Mouse (Mus musculus) adrenal gland, postnatal 36 days (tissue): ENCODE measurements around the gene Syncrip. TPM values are rescaled to one million over a fixed set of nuclear protein-coding genes. Genes with fewer than 3 reads are reported as not detected.
A peak's percentile ranks its signal among the peaks of the same experiment; 100 is the strongest.
"Not testable (repeated sequence)": the region's sequence is repeated elsewhere in the genome, so short reads cannot be mapped to it uniquely, and the experiment has no call there.

ENCODE experiments used
- DNase-seq, 2 experiments: peaks; one replicate each; pipeline ENCODE4 v3.0.0; 2021; ENCODE audit warnings: mixed read lengths in 1 of 2
- total RNA-seq, 2 experiments: library from RNA; stranded (reverse); gene quantifications; 2 replicates each; pipeline ENCODE4 v1.2.3; 2021

Gene Syncrip
- total RNA-seq, 2 experiments from 2014 or later = 80.5 to 84.8 TPM

DNA sequence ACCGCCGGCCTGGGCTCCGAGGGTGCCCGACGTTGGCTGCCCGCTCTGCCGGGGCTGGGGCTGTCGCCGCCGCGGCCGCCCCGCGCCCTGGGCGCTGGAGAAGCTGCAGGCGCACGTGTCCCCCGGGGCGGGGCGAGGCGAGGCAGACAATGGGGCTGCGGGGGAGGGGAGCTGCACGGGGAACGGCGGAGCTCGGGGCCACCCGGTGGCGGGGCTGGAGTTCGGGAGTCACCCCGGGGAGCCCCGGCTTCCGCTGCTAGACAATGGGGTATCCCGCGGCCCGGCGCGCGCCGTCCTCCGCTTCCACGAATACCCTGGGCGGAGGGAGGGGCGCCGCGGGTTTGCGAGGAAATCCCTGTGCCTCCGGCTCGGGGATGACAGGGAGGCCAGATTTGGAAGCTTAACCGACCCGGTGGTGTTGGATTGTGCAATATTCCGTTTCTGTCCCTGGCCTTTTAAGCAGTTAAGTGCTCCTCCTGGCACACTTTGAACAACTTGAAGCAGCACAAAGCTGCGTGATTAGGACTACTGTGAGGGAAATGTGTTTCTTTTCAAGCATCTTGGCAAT, 539 bp upstream of the Syncrip start:
- peak; percentile 90 to 95 for DNase-seq

DNA sequence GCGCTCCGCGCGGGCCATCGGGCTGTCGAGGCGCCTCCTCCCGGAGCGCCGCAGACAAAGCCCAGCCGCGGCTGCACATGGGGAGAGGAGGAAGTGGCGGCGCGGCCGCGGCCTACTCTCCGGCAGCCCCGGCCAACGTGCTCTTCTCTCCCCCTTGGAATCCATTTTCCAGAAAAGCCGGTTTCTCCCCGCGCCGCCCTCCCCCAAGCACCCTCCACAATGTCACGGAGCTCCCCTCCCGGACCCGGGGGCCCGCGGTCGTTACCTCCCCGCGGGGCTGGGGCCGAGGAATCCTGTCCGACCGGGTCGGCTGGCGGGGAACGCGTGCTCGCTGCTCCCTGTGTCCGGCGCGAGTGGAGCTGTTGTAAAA, 598 bp downstream of the Syncrip start:
- DNase-seq = no peak

DNA sequence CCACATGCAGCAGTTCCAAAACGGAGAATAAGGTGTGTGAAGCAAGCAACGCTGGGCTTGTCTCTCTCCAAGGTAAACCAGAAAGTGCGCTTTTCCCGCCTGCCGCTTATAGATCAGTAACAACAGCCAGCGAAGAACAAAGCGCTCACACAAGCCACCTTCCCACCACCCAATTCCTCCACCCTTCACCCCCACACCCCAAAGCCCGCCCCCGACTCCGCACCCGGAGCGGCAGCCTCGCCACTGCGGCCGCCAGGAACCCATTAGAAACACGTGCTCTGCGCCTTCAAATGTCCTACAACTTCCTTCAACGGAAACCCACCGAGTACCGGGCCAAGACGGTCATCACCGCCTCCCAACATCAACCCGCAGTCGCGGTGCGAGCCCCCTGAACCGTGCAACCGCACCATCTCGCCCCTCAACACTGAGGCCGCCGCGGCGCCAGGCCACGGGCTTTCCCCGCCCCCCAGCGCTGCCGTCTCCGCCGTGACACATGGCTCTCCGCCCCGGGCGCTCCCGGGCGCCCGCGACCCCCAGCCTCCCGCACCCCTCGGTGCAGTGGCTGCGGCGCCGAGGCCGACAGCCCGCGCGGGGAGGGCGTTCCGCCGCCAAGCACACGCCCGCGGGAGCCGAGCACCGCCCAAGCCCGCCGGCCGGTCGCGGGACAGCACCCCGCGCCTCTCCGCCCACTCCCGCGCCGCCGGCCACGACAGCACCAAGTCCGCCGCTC, 1.1 kb downstream of the Syncrip start:
- peak; percentile 61 to 69 for DNase-seq

DNA sequence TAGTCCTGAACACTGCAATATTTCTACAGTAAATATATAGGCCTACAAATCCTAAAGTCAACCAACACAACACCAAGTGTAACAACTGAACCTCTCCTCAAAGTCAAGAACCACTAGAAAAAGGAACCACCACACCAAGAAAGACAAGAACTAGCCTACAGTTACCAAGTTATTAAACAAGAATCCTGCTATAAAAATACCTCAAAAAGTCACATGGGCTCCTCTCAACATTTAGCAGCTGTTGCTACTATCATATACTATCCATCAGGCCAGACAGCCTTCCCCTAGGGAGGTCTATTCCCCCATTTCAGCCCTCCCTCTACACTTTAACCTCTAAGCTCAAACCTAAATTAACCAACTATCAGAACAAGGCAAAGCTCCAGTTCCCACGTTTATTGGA, 2.3 kb downstream of the Syncrip start:
- no peak for DNase-seq

DNA sequence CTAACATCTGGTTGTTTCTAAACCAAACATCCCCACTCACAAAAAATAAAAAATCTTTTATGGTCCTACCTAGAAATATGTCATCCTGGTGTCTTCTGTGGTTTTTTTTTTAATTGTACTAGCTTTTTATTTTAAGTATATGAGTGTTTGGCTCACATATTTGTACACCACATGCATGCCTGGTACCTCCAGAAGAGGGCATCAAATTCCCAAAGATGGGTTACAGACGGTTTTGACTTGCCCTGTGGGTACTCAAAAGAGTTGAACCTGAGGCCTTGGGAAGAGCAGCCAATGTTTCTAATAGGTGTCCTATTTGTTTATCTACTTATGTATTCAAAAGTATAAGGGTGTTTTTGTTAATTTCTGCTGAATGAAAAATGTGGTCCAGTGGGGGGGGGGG, 6.2 kb downstream of the Syncrip start:
- peak in 1 of 2 experiments; percentile 27 for DNase-seq

DNA sequence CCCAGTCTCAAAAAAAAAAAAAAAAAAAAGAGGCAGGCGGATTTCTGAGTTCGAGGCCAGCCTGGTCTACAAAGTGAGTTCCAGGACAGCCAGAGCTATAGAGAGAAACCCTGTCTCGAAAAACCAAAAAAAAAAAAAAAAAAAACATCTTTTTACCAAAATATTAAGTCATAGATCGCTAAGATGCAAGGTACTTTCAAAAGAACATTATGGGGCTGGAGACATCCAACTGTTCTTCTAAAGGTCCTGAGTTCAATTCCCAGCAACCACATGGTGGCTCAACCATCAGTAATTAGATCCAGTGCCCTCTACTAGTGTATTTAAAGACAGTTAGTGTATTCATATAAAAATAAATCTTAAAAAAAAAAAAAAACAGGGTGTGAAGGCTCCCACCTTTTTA, 21.4 kb downstream of the Syncrip start:
- DNase-seq = not testable (repeated sequence)

DNA sequence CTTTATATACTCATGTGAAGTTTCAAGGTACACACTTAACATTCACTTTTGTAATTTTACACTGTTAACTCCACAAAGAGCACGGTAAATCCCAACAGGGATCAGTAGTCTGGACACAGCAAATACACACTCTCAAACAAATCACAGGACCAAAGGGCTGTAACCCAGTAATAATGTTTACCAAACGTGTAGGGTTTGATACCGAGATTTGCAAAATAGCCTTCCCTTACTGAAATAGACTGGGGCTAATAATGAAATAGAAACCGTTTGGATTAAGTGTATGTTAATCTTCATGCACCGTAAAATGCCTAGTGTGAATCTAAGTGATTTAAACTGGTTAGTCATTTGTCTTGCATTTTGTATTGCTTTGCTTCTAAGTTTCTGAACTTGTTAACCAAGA, 42.4 kb downstream of the Syncrip start:
- DNase-seq = no peak

DNA sequence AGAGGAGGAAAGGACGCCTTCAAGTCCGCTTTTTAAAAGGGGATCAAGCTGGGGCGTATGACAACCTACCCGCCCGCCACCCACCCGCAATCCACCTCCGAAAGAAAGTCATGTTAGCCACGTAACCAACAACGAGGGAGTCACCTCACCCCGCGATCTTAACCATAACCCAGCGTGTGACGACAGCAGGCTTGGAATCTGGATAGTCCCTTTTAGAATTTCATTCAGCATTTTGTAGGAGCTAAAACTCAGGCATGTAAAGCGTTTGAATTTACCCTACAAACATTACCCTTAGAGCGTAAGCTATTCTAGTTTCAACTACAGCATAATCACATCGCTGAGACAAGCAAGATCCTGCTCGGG, 43.2 kb downstream of the Syncrip start:
- DNase-seq = no peak

DNA sequence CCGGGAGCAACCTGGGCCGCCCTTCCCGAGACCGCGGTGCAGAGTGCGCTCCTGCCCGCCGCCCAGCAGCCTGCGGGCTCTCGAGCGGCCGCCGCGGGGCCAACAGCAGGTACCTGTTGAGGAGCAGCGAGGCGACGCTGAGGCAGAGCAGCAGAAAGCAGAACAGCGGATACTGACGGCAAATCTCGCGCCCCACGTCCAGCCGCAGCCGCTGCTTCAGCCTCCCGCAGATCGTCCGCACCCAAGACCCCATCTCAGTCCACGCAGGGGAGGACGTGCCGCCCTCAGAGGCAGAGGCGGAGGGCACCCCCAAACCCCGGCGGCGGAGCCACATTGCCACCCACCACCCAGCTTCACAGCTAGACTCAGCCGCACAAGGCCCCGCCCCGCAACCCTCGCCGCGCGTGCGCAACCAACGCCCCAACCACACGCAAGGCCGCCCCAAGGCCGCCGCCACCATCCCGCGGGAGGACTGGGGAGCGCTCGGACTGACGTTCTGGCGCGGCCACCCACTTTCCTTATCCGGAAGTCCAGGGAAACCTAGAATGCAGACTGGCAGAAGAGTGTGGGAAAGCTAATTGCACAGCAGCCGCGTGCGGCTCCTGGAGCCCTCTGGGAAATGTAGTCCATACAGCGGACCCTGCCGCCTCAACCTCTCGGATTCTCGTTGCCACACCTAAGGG, 43.7 kb downstream of the Syncrip start, which contains the start of gene Snx14:
Gene Snx14 (minus strand): TSS at position 404 of the 683 bp plus-strand sequence.
- DNase-seq = peak; percentile 99

DNA sequence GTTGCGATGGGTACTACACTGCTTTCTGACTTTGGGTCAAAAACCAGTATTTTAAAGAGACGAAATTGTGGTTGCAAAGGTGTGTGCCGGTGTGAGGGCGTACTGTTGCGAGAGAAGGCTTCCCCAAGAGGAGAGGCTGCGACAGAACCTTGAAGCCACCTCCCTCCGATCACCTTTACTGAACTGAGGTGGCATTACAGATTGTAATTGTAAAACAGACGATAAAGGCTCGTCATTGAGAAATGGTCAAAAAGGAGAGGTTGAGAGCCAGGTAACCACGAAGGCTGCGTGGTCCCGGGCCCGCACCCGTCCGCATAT, 44.2 kb downstream of the Syncrip start:
- peak in 1 of 2 experiments; percentile 3 for DNase-seq

DNA sequence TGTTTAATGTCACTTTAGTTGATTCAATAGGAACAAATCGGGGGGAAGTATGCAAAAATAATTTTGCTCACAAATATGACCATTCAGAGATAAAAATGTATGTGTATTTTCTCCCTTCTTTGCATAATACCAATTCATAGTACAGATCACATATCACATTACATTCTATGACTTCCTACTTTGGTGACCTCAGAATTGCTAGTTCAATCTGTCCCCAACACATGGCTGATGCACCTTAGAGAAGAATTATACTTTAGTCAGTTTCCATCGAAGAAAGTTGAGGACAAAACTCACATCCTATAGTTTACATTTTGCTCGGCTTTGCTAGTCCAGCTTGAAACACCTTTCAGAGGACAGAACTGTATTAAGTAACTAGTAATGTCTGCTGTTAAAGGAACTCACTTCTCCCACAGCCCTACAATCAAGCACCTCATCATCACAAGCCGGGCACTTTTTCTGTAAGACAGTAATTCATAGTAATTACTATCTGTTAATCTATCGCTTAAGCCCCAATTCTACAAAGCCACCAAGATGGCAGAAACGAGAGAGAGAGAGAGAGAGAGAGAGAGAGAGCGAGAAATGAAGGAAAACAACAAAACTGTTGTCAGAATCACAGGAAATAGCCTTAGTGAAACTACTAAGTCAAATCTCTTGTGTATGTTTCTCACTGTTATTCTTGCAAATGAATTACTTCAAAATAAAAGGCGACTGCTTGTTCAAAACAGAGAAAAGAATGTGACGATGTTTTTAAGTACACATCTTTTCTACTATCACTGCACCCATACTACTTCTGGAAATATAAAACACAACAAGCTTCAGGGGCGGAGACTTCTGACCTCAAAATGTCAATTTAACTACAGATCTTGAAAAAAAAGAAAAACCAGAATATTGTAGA, 44.8 kb downstream of the Syncrip start:
- DNase-seq = no peak

DNA sequence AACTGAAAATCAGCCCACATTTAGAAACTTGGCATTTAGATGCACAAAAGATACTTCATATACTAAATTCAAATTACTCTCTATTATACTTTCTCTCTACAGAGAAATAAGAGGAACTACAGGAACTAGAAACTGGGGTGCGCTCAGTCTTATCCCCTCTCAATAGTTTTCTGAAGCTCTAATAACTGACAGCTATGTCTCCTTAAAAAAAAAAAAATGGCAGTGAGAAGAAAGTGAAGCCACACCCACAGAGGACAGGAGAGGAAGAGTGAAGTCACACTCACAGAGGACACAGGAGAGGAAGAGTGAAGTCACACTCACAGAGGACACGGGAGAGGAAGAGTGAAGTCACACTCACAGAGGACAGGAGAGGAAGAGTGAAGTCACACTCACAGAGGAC, 58.0 kb downstream of the Syncrip start:
- no peak for DNase-seq

DNA sequence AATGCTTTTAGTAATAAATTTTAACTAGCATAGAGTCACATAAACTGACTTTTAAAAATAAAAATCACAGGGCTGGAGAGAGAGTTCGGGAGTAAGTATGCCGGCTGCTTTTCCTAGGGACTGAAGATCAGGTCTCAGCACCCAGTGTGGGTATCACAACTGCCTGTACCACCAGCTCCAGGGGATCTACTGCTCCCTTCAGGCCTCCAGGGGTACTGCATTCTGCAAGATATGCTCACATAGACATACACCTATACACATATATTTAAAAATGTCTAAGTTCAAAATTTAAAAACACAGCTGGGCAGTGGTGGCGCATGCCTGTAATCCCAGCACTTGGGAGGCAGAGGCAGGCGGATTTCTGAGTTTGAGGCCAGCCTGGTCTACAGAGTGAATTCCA, 59.9 kb downstream of the Syncrip start:
- DNase-seq = no peak

DNA sequence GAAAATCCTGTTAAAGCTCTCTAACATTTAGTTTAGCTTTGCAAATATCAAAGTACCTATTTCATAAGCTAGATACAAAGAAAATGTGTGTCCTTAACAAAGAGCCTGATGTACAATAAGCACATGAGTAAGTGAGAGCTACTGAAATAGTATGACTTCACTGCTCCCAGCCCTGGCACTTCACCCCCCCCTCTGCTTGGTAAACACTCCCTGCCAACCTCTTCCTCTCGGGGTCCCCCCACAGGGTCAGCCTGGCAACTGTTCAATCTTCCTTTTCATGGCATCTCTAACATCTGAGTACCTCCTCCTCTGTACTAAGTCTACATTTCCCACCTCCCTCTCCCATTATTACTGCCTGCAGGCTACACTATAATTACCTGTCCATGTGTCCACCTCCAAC, 65.6 kb downstream of the Syncrip start:
- DNase-seq = no peak

DNA sequence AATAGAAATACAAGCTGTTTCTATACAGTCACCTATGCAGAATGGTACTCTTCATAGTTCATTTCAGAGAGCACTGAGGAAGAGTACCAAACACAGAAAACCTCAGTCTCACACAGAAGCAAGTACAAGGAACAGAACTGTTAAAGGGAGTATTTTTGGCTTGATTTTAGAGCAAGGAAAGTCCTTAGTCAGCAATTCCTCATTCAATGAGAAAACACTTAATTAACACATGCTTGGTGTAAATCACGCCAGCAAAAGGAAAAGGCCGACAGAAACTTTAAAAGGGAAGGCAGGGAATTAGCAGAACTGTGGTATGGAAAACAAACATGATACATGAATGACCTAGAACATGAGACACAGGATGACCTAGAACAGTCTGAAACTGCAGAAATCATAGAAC, 72.4 kb downstream of the Syncrip start:
- no peak for DNase-seq

DNA sequence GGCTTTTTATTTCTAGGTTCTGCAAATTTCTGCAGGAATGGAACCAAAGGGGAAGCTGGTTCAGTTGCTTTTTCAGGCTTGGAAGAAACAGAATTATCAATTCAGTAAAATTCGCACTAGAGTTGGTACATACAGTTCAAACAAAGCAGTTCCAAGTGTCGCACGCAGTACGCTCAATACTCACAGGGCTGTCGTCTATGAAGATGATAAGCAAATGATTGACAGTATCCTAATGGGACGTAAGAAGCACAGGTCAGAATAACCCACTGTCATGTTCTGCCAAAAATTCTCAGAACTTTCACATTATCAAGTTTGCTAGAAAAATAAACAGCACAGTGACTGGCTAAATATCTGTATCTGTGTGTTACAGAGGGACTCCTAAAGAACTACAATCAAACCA, 77.9 kb downstream of the Syncrip start:
- DNase-seq = no peak

DNA sequence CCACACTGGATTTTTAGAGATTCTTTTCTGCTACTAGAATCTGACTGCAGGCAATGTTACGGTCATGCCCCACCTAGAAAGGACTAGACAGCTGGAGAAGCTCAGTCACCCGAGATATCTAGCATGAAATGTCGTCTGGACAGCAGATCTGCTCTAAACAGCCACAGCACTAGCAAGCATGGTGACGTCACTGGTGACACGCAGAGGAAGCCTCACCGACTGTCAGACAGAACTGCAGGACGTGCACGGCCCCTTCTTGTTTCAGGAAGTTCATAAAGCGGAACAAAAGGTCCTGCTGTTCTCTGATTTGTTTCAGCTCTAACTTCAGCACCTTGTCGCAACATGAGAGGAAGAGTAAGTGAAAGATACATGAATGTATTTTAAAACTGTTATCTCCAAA, 78.3 kb downstream of the Syncrip start:
- DNase-seq = peak; percentile 8 to 19

DNA sequence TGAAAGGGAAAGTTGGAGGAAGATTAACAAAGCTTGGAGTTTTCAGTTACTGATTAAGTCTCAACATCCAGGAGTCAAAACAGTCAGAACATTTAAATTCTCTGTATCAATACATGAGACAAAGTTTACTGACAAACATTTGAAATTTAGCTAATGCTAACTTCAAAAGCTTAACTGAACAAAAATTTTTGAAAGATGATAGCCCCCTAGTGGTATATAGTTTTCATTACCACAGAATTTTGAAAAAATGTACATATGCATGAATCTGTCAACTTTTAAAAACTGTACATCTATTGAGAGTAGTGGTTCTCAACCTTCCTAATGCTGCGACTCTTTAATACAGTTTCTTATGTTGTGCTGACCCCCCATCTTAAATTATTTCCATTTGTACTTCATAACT, 83.9 kb downstream of the Syncrip start:
- no peak for DNase-seq
